Mouse (Mus musculus): ENCODE measurements around the gene Gm20661.
A peak's percentile ranks its signal among the peaks of the same experiment; 100 is the strongest.

Gm20661 gene

DNA sequence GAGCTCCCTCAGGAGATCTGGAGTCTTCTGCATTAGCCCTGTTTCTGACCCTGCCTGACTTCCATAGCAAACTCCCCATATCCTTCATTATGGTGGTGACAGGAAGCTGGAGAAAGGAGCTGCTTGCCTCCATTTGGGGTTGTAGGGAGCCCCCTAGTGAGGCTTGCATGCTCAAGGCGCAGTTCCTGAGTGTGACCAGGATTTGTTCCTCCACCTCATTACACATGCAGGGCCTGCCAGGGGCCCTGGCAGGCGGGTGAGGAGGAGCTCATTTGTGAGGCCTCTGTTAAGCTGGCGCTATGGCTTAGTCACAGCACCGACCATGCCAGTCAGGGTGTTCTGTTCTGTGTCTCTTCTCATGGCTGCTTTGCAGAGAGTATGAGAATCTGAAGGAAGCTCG is 21.0 kb upstream of the Gm20661 start:
- Histone ChIP-seq H3K4me3 (replicated peaks; ENCODE audit: low read length) (peak overlapping the region; percentile 43), H3K36me3 (ENCODE audit: insufficient read depth, low read length) (peaks cover 100% of the 10 kb centered on the region), H3K27me3 (ENCODE audit: insufficient read depth, low read length) (no peaks in the 10 kb centered on the region), H3K4me1 (replicated peaks; ENCODE audit: low read depth, low read length) (peaks cover 83% of the 10 kb centered on the region), H3K9me3 (ENCODE audit: low read length) (no peaks in the 10 kb centered on the region)
- TF ChIP-seq NANOG (IDR thresholded peaks at IDR 0.05; ENCODE audit: borderline replicate concordance, low read length): no peak
- TF ChIP-seq CTCF (conservative IDR thresholded peaks at IDR 0.05; ENCODE audit: low read length): no peak
- no peak for TF ChIP-seq POU5F1 (IDR thresholded peaks at IDR 0.05; ENCODE audit: borderline replicate concordance, low read length)

DNA sequence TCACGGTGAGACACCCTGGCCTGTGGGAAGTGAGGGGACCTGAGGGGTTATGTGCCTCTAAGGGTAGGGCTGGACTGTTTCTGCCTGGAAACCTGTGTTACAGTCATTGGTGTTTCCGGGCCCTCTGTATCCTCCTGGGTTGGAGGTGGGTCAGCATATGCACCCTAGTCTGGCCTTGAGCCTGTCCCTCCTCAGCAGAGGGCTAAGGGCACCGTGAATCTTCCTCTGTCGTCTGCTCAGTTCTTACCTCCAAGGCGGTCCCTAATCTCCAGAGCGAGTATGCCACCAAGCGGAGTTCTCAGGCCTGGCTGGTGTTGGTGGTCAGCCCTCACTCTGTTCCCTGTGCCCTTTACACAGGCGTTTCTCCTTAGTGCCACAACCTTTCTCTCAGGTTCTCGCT is 19.9 kb upstream of the Gm20661 start:
- no peak for TF ChIP-seq POU5F1 (IDR thresholded peaks at IDR 0.05; ENCODE audit: borderline replicate concordance, low read length)
- TF ChIP-seq NANOG (IDR thresholded peaks at IDR 0.05; ENCODE audit: borderline replicate concordance, low read length): no peak
- no peak for TF ChIP-seq CTCF (conservative IDR thresholded peaks at IDR 0.05; ENCODE audit: low read length)
- no peaks in the 10 kb centered on the region for H3K9me3 ChIP-seq (ENCODE audit: low read length)
- no peaks in the 10 kb centered on the region for H3K27me3 ChIP-seq (ENCODE audit: insufficient read depth, low read length)
- H3K36me3 ChIP-seq (ENCODE audit: insufficient read depth, low read length): peaks cover 100% of the 10 kb centered on the region
- H3K4me1 ChIP-seq (replicated peaks; ENCODE audit: low read depth, low read length): peaks cover 73% of the 10 kb centered on the region
- no peak overlapping the region for H3K4me3 ChIP-seq (replicated peaks; ENCODE audit: low read length)

DNA sequence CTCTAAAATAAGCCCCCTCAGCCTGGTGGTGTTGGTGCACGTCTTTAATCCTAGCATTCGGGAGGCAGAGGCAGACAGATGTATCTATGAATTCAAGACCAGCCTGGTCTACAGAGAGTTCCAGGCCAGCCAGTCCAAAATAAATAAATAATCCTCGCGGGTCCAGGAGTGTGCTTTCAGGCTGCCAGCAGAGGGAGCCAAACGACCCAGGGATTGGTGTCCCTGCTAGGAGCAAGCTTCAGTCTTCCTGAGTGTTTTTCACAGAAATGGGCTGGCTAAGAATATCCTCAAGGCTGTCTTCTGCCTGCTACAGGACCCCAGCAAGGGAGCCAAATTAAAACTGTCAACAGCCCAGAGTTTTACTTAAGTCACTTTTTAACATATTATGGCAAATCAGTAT is 19.2 kb upstream of the Gm20661 start:
- H3K9me3 ChIP-seq (ENCODE audit: low read length): no peaks in the 10 kb centered on the region
- peaks cover 100% of the 10 kb centered on the region for H3K36me3 ChIP-seq (ENCODE audit: insufficient read depth, low read length)
- peaks cover 65% of the 10 kb centered on the region for H3K4me1 ChIP-seq (replicated peaks; ENCODE audit: low read depth, low read length)
- no peak overlapping the region for H3K4me3 ChIP-seq (replicated peaks; ENCODE audit: low read length)
- TF ChIP-seq CTCF (conservative IDR thresholded peaks at IDR 0.05; ENCODE audit: low read length) (peak; percentile 96), NANOG (IDR thresholded peaks at IDR 0.05; ENCODE audit: borderline replicate concordance, low read length) (no peak)
- no peaks in the 10 kb centered on the region for H3K27me3 ChIP-seq (ENCODE audit: insufficient read depth, low read length)

DNA sequence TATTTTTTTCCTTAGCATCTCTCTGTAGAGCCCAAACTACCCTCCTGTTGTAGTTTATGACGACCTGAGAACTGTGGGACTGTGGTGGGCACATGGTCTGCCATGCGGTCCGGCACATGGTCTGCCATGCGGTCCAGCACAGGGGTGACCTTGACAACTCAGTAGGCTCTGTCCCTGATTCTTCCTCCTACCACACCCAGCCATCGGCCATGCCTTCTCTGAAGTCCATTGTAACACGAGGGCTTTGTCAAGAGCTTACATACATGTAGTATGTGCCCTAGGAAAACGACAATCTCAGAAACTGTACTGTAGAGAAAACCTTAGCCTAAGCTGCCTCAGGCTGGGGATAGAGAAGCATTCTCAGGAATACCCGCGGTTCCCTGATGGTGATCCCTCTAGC is 18.2 kb upstream of the Gm20661 start:
- TF ChIP-seq CTCF (conservative IDR thresholded peaks at IDR 0.05; ENCODE audit: low read length): no peak
- no peak for TF ChIP-seq POU5F1 (IDR thresholded peaks at IDR 0.05; ENCODE audit: borderline replicate concordance, low read length)
- TF ChIP-seq NANOG (IDR thresholded peaks at IDR 0.05; ENCODE audit: borderline replicate concordance, low read length): no peak
- Histone ChIP-seq H3K4me1 (replicated peaks; ENCODE audit: low read depth, low read length) (peaks cover 58% of the 10 kb centered on the region), H3K27me3 (ENCODE audit: insufficient read depth, low read length) (no peaks in the 10 kb centered on the region), H3K4me3 (replicated peaks; ENCODE audit: low read length) (no peak overlapping the region), H3K36me3 (ENCODE audit: insufficient read depth, low read length) (peaks cover 100% of the 10 kb centered on the region), H3K9me3 (ENCODE audit: low read length) (no peaks in the 10 kb centered on the region)

DNA sequence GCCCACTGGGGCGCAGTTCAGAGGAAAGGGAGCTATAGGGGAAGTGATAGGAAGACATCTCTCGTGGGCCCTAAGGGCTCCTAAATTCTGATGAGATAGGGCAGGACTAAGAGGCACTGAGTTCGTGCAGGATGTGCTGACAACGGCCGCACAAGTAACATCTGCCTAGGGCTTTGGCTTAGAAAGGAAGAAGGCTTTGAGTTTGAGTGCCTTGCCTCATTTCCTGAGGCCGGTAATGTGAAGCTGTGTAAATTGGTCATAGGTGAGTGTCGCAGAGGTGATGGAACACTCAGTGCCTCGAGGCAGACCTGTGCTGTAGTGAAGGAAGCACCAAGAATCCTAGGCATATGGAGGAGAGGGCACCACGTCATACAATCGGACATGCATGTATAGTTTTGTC is 16.2 kb upstream of the Gm20661 start:
- H3K4me1 ChIP-seq (replicated peaks; ENCODE audit: low read depth, low read length): peaks cover 58% of the 10 kb centered on the region
- no peaks in the 10 kb centered on the region for H3K9me3 ChIP-seq (ENCODE audit: low read length)
- H3K36me3 ChIP-seq (ENCODE audit: insufficient read depth, low read length): peaks cover 100% of the 10 kb centered on the region
- H3K27me3 ChIP-seq (ENCODE audit: insufficient read depth, low read length): no peaks in the 10 kb centered on the region
- TF ChIP-seq CTCF (conservative IDR thresholded peaks at IDR 0.05; ENCODE audit: low read length): no peak
- no peak for TF ChIP-seq NANOG (IDR thresholded peaks at IDR 0.05; ENCODE audit: borderline replicate concordance, low read length)
- TF ChIP-seq POU5F1 (IDR thresholded peaks at IDR 0.05; ENCODE audit: borderline replicate concordance, low read length): no peak
- H3K4me3 ChIP-seq (replicated peaks; ENCODE audit: low read length): no peak overlapping the region

DNA sequence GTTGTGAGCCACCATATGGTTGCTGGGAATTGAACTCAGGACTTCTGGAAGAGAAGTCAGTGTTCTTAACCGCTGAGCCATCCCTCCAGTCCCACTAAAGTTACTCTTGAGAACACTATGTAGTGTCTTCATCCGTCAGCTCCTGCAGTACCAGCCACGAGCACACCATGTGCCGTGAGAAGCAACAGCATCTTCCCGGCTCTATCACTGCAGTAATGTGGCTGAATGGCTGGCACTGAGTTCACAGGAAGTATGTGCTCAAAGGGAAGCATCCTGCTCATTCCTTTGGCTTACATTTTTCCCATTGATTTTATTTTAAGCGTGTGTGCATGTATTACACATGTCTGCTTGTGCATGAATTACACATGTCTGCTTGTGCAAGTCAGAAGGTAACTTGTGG is 15.4 kb upstream of the Gm20661 start:
- Histone ChIP-seq H3K4me3 (replicated peaks; ENCODE audit: low read length) (no peak overlapping the region), H3K27me3 (ENCODE audit: insufficient read depth, low read length) (no peaks in the 10 kb centered on the region), H3K36me3 (ENCODE audit: insufficient read depth, low read length) (peaks cover 100% of the 10 kb centered on the region), H3K9me3 (ENCODE audit: low read length) (no peaks in the 10 kb centered on the region), H3K4me1 (replicated peaks; ENCODE audit: low read depth, low read length) (peaks cover 58% of the 10 kb centered on the region)
- no peak for TF ChIP-seq POU5F1 (IDR thresholded peaks at IDR 0.05; ENCODE audit: borderline replicate concordance, low read length)
- TF ChIP-seq CTCF (conservative IDR thresholded peaks at IDR 0.05; ENCODE audit: low read length): no peak
- TF ChIP-seq NANOG (IDR thresholded peaks at IDR 0.05; ENCODE audit: borderline replicate concordance, low read length): no peak

DNA sequence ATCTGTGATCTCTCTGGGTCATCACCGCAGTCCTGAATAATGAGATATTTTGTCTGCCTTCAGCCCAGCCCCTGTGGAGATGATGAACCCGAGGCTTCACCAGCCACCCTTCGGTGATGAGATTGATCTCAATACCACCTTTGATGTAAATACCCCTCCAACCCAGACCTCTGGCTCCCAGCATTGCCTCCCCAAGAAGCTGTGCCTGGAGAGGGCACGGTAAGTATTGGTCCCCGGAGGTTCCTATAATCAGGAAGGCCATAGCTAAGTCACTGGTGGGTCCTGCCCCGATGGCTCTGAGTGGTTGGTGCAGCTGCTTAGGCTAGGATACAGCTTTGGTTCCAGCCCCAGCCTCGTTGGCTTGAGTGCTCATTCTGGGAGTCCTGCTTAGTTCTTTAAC is 14.3 kb upstream of the Gm20661 start:
- H3K36me3 ChIP-seq (ENCODE audit: insufficient read depth, low read length): peaks cover 100% of the 10 kb centered on the region
- no peak for TF ChIP-seq POU5F1 (IDR thresholded peaks at IDR 0.05; ENCODE audit: borderline replicate concordance, low read length)

DNA sequence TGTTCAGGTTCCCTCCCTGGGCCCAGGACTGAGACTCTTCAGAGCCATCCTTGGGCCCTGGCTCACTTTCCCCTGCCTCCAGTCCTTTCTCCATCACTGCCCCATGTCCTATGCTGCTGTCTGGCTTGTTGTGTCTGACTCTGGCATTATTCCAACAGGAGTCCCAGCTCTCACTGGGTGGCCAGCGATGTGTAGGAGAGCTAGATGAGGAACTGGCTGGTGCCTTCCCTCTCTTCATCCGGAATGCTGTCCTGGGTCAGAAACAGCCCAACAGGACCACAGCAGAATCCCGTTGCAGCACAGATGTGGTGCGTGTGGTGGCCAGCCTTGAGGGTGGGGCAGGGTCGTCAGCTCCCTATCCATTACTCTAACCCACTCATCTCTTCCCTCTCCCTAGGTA is 12.5 kb upstream of the Gm20661 start:
- Histone ChIP-seq H3K4me3 (replicated peaks; ENCODE audit: low read length) (no peak overlapping the region), H3K4me1 (replicated peaks; ENCODE audit: low read depth, low read length) (peaks cover 31% of the 10 kb centered on the region), H3K36me3 (ENCODE audit: insufficient read depth, low read length) (peaks cover 83% of the 10 kb centered on the region), H3K27me3 (ENCODE audit: insufficient read depth, low read length) (no peaks in the 10 kb centered on the region), H3K9me3 (ENCODE audit: low read length) (no peaks in the 10 kb centered on the region)
- TF ChIP-seq CTCF (conservative IDR thresholded peaks at IDR 0.05; ENCODE audit: low read length) (no peak), NANOG (IDR thresholded peaks at IDR 0.05; ENCODE audit: borderline replicate concordance, low read length) (no peak), POU5F1 (IDR thresholded peaks at IDR 0.05; ENCODE audit: borderline replicate concordance, low read length) (no peak)

More for the DNA sequence above, 14.3 kb upstream of the Gm20661 start:
- Histone ChIP-seq H3K27me3 (ENCODE audit: insufficient read depth, low read length) (no peaks in the 10 kb centered on the region), H3K4me3 (replicated peaks; ENCODE audit: low read length) (no peak overlapping the region), H3K9me3 (ENCODE audit: low read length) (no peaks in the 10 kb centered on the region), H3K4me1 (replicated peaks; ENCODE audit: low read depth, low read length) (peaks cover 48% of the 10 kb centered on the region)

DNA sequence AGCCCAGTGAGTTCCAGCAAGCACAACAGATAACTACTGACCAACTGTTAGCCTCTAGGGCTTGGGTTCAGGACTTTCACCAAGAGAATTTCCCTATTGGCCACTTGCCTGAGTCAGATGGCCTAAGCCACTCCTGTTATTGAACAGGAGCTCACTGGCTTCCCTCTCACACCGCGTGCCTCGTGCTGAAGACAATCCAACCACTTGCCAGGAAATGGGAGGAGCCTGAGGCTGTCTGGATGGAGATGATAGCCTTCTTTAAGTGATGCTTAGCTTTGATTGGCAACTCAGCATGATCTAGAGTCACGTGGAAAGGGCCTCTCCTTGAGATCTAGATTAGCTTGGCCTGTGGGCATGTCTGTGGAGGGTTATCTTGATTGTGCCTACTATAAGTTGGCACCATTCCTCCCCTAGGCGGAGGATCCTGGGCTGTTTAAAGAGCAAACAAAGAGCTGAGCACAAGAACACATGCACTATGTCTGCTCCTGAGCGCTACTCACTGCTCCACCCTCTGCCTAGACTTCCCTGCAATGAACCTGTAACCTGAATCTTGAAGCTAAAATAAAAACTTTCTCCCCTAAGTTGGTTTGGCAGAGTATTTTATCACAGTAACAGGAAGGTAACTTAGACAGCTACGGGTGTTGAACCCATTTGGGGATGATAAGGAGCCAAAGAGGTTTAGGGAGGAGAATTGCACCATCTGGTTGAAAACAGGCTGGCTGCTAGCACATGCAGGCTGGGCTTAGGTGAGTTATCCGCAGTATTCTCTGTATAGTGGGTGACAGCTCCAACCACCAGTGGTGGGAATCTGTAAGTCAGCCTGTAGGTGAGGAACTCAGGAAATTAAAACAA is 10.9 kb upstream of the Gm20661 start:
- Histone ChIP-seq H3K27me3 (ENCODE audit: insufficient read depth, low read length) (peaks cover 6% of the 10 kb centered on the region; the same call in 1 of the 2 replicates), H3K4me3 (replicated peaks; ENCODE audit: low read length) (no peak overlapping the region), H3K4me1 (replicated peaks; ENCODE audit: low read depth, low read length) (peaks cover 31% of the 10 kb centered on the region), H3K36me3 (ENCODE audit: insufficient read depth, low read length) (peaks cover 67% of the 10 kb centered on the region), H3K9me3 (ENCODE audit: low read length) (no peaks in the 10 kb centered on the region)
- TF ChIP-seq NANOG (IDR thresholded peaks at IDR 0.05; ENCODE audit: borderline replicate concordance, low read length) (peak; percentile 46; the same call in 1 of the 2 replicates), CTCF (conservative IDR thresholded peaks at IDR 0.05; ENCODE audit: low read length) (no peak), POU5F1 (IDR thresholded peaks at IDR 0.05; ENCODE audit: borderline replicate concordance, low read length) (no peak)

All from E14TG2a.4 (cell line).